Mouse (Mus musculus) hindbrain, postnatal 0 days (tissue): ENCODE results near the gene Arhgap29. TPM values are rescaled to one million over a fixed set of nuclear protein-coding genes. Genes with fewer than 3 reads are reported as not detected.

Experiments
- ATAC-seq: fragments of 200-750 bp; cut with Nextera tagmentation; 2 replicates; pipeline ENCODE4 v1.8.0; 2017; ENCODE audit warnings: mild to moderate bottlenecking, moderate TSS enrichment, moderate library complexity
- DNase-seq: peaks from one replicate; pipeline ENCODE4 v3.0.0-alpha.2; 2015; ENCODE audit warnings: low spot score
- H3K27ac ChIP-seq: fragments of 300-500 bp; sonication (generic); 2 replicates; pipeline ENCODE4 v1.5.1; 2014; ENCODE audit warnings: mild to moderate bottlenecking
- H3K27me3 ChIP-seq: fragments of 300-500 bp; sonication (generic); 2 replicates; pipeline ENCODE4 v1.6.1; 2014; ENCODE audit warnings: low read length, mixed read lengths; ENCODE audit not compliant: insufficient read depth
- H3K36me3 ChIP-seq: fragments of 300-500 bp; sonication (generic); 2 replicates; pipeline ENCODE4 v1.6.1; 2014; ENCODE audit warnings: low read length, mixed read lengths; ENCODE audit not compliant: insufficient read depth
- H3K4me1 ChIP-seq: fragments of 300-500 bp; sonication (generic); 2 replicates; pipeline ENCODE4 v1.6.1; 2014; ENCODE audit warnings: antibody characterized with exemption, low read length, mixed read lengths; ENCODE audit not compliant: insufficient read depth
- H3K4me2 ChIP-seq: fragments of 300-500 bp; sonication (generic); 2 replicates; pipeline ENCODE4 v1.6.1; 2014; ENCODE audit warnings: low read depth, mild to moderate bottlenecking, low read length, moderate library complexity, mixed read lengths
- H3K4me3 ChIP-seq: fragments of 300-500 bp; sonication (generic); 2 replicates; pipeline ENCODE4 v1.5.1; 2014; ENCODE audit warnings: low read length
- H3K9ac ChIP-seq: fragments of 300-500 bp; sonication (generic); replicated peaks from 2 replicates; pipeline ENCODE4 v1.6.1; 2014; ENCODE audit warnings: mild to moderate bottlenecking, low read length, moderate library complexity, mixed read lengths
- H3K9me3 ChIP-seq: fragments of 300-500 bp; sonication (generic); 2 replicates; pipeline ENCODE4 v1.6.1; 2016; ENCODE audit warnings: low read length, mixed read lengths
- CTCF ChIP-seq: IDR thresholded peaks from 2 replicates; pipeline ENCODE4 v1.5.1; 2016; ENCODE audit warnings: antibody characterized with exemption, control low read depth, low read depth
- WGBS: fragments of 180-500 bp; shearing (Covaris S2); extraction: QIAGEN DNeasy Blood & Tissue Kit; methylation state at CpG from one replicate; pipeline ENCODE4 v1.1.7; 2014; 5-methylcytosine and 5-hydroxymethylcytosine counted together
- polyA plus RNA-seq: library from polyadenylated mRNA; unstranded; fragments of >200 nt; fragmentation: Nextera tagmentation; extraction: Ambion mirVana; gene quantifications from 2 replicates; pipeline ENCODE4 v1.2.1, GENCODE M21; 2015
- total RNA-seq: library from RNA; depleted of rRNA; stranded (reverse); fragments of >200 nt; gene quantifications from 2 replicates; pipeline ENCODE4 v1.2.3, GENCODE M21; 2014

Gene Arhgap29
- total and polyA plus RNA-seq, 2 experiments from 2014 or later, result 14.8 to 21.8 TPM

DNA sequence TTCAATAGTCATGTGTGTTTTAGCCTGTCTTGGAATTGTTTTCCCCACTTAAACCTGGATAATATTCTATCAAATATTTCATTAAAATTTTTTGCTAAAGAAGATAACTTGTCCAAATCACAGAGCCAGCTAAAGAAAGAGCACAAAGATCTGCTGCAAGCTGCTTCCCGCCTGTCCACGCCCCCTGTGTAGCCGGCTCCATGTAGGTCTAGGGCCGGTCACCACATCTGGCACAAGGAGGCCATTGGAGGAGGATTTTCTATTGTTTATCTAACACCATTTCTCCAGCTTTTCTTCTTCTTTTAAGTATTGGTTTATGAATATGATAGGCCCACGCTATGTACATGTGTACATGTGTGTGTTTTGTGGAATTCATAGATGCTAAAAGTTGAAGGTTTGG lies 38.9 kb upstream of the Arhgap29 start:
- ATAC-seq (no peak), DNase-seq (no peak)
- H3K4me2 ChIP-seq, result no peak overlapping the region
- TF ChIP-seq CTCF, result no peak
- H3K36me3 ChIP-seq, result no peaks in the 10 kb centered on the region
- H3K4me1 ChIP-seq, result no peaks in the 10 kb centered on the region
- WGBS, result 88% methylated on average over 5 of the region's 5 CpGs
- no peak overlapping the region for H3K4me3 ChIP-seq
- no peak overlapping the region for H3K27ac ChIP-seq
- no peaks in the 10 kb centered on the region for H3K27me3 ChIP-seq
- no peaks in the 10 kb centered on the region for H3K9me3 ChIP-seq
- no peak overlapping the region for H3K9ac ChIP-seq

DNA sequence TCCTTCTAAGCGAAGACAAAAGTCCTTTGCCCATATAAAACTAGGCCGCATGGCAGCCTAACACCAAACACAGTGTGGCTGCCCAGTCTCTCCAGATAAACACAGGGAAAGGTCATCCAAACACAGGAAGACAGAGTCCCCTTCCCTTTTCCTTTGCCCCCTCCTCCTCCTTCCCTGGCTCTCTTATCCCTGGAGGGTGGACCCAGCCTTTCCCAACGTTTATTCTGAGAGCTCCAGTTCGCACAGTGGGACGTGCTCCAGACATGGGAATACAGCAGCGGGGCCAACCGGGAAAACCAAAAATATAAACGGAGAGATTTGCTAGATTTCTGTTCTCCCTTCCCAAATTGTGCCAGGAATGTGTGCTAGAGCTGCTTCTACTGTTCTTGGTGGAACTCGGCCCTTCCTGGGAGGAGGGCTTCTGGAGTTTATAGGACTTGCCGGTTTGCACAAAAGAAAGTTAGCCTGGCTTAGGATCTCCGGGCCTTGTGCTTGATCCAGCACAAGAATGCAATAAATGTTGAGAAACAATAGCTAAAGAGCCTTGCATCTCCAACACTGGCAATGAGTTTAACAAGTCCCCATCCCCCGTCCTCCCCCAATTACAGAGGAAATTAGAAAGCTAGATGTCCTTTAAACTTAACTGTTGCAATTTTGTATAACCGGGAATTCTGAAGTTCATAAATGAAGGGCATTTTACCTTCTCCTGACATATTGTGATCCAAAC lies 37.7 kb upstream of the Arhgap29 start:
- H3K9ac ChIP-seq, result no peak overlapping the region
- no peaks in the 10 kb centered on the region for H3K4me1 ChIP-seq
- WGBS, result 68% methylated on average over 13 of the region's 13 CpGs
- H3K27me3 ChIP-seq, result no peaks in the 10 kb centered on the region
- no peaks in the 10 kb centered on the region for H3K9me3 ChIP-seq
- no peak for ATAC-seq
- H3K4me2 ChIP-seq, result no peak overlapping the region
- no peak overlapping the region for H3K4me3 ChIP-seq
- H3K27ac ChIP-seq, result peak overlapping the region; percentile 22; the same call in 1 of the 2 replicates
- no peak for TF ChIP-seq CTCF
- H3K36me3 ChIP-seq, result no peaks in the 10 kb centered on the region
- DNase-seq, result no peak

DNA sequence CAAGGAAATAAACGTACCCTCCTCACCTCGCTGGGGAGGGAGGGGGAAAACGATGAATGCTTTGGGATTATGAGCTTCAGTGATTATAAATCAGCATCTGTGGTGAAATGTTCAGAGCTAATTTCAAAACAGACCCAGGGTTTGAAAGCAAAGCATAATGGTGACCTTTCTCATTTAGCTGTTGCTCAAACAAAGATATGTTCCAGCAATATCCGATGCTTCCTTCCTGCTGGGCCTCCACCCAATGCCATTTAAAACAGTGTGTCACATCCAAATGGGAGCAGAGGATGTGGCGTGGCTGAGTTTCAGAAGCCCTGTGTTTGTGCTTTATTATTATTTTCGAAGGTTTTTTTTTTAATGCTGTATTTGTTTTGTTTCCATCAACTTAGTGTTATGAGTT lies 37.1 kb upstream of the Arhgap29 start:
- DNase-seq (no peak), ATAC-seq (no peak)
- Histone ChIP-seq H3K4me2 (no peak overlapping the region), H3K36me3 (no peaks in the 10 kb centered on the region), H3K9ac (no peak overlapping the region), H3K4me3 (no peak overlapping the region), H3K27me3 (no peaks in the 10 kb centered on the region), H3K9me3 (no peaks in the 10 kb centered on the region), H3K27ac (peak overlapping the region; percentile 22; the same call in 1 of the 2 replicates), H3K4me1 (no peaks in the 10 kb centered on the region)
- 78% methylated on average over 6 of the region's 6 CpGs for WGBS
- no peak for TF ChIP-seq CTCF

DNA sequence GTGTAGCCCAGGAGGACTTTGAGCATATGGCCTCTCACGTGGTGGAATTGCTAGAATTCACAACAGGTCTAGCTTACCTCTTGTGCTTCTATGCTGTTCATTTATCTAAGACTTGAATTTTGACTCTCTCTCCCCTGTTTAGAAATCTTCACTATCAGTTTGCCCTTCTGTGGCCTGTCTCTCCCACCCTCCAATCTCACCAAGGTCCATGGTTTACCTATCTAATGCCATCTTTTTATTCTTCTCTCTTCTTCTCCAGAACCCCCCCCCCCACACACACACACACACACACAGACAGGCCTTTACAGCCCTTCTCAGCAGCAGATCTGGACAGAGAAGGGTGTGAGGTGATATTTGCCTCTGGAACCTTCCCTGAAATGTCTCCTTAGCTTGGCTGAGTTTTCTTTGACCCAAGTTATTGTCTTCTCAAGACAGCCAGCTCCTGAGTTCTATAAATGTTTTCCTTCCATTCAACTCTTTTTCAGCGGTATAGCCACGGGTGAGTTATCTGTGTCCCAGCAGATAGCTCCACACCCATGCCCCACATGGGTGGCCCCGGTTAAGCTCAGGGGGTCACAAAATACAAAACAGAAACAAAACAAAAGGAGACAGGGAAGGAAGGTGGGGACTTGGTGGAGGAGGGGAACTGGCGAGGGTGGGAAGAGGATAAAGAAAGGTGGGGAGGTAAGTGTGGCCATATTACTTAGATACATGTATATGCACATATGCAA lies 35.4 kb upstream of the Arhgap29 start:
- H3K4me3 ChIP-seq, result no peak overlapping the region
- H3K27ac ChIP-seq, result no peak overlapping the region
- H3K4me2 ChIP-seq, result no peak overlapping the region
- ATAC-seq (no peak), DNase-seq (no peak)
- WGBS, result 78% methylated on average over 5 of the region's 5 CpGs
- no peak overlapping the region for H3K9ac ChIP-seq
- no peak for TF ChIP-seq CTCF
- no peaks in the 10 kb centered on the region for H3K36me3 ChIP-seq
- H3K4me1 ChIP-seq, result no peaks in the 10 kb centered on the region
- no peaks in the 10 kb centered on the region for H3K27me3 ChIP-seq
- no peaks in the 10 kb centered on the region for H3K9me3 ChIP-seq

DNA sequence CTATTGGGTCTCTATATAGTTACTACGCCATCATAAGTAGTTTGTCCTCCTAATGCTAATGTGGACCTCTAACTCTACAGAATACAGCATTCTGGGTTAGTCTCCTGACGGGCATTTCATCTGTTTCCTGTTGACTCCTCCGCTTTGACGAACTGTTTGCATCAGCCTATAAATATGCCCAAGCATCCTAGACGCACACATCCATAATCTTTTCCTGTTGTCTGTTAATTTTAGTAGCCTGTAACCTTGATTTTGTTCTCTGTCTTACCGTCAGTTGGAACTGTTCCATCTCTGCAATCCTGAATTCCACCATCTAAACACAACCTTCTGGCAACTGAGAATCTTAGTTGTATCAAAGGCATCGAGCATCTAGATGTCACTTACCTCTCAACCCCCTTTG lies 34.7 kb upstream of the Arhgap29 start:
- no peak for ATAC-seq
- DNase-seq, result no peak
- no peak overlapping the region for H3K9ac ChIP-seq

DNA sequence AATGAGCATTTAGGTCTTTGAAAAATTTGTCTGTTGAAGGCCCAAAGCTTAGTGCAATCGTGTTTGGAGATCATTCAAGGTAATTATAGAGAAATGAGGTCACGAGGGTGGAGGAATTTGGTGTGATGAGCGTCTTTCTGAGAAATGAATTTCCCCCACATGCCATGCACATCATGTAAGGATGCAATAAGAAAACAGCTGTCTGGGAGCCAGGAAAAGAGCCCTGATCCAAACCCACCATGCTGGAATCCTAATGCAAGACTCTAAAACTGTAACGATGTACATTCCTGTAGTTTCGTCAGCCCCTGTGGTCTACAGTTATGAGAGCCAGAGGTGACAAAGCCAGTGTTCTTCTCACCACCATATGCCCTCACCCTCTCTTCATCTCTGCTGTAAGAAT lies 32.4 kb upstream of the Arhgap29 start:
- Histone ChIP-seq H3K27ac (no peak overlapping the region), H3K9me3 (no peaks in the 10 kb centered on the region), H3K4me3 (no peak overlapping the region), H3K36me3 (no peaks in the 10 kb centered on the region), H3K4me1 (no peaks in the 10 kb centered on the region), H3K9ac (no peak overlapping the region), H3K27me3 (no peaks in the 10 kb centered on the region), H3K4me2 (no peak overlapping the region)
- ATAC-seq (no peak), DNase-seq (no peak)
- WGBS, result 84% methylated on average over 5 of the region's 5 CpGs
- TF ChIP-seq CTCF, result no peak

More for the DNA sequence above, 34.7 kb upstream of the Arhgap29 start:
- no peak for TF ChIP-seq CTCF
- Histone ChIP-seq H3K27me3 (no peaks in the 10 kb centered on the region), H3K36me3 (no peaks in the 10 kb centered on the region), H3K4me1 (no peaks in the 10 kb centered on the region), H3K4me3 (no peak overlapping the region), H3K27ac (no peak overlapping the region), H3K4me2 (no peak overlapping the region), H3K9me3 (no peaks in the 10 kb centered on the region)
- WGBS, result 92% methylated on average over 7 of the region's 7 CpGs

DNA sequence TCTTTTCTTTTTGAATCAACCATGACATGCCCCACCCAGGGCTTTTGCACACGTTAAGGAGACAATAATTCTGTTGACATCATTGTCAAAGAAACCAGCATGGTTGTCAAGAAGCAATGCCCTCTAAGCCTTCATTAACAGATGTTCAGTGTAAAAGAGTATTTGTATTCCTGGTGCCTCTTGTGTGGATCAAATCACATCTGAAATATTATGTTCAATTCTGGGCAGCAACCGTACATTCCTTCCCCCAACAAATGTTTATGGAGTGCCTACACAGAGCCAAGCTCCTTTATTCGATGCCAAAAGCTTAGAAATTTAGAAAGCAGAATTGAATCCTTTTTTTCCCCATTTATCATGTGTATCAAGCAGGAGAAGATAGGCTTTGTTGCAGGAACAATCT lies 31.6 kb upstream of the Arhgap29 start:
- ATAC-seq (no peak), DNase-seq (no peak)
- Histone ChIP-seq H3K9ac (no peak overlapping the region), H3K36me3 (no peaks in the 10 kb centered on the region), H3K4me3 (no peak overlapping the region), H3K9me3 (no peaks in the 10 kb centered on the region), H3K27me3 (no peaks in the 10 kb centered on the region), H3K27ac (no peak overlapping the region), H3K4me1 (no peaks in the 10 kb centered on the region), H3K4me2 (no peak overlapping the region)
- whole genome bisulfite sequencing, result 69% methylated on average over 3 of the region's 3 CpGs
- TF ChIP-seq CTCF, result no peak
